Mouse (Mus musculus) right cerebral cortex, postnatal 25 days (tissue): ENCODE measurements at regions not wholly inside any gene's neighbourhood (a gene's known extent, or its start where the extent isn't known, plus 50 kb on each side); places are given as distances from the start of the nearest gene placed in this dataset.

Experiments used
- DNase-seq: peaks from one replicate; pipeline ENCODE4 v3.0.0; 2022

- DNase-seq = no peak
Measured at GRCm38 (mm10) chr14:110007159-110007558, 747.8 kb downstream of the Slitrk6 start.

- no peak for DNase-seq
Measured at GRCm38 (mm10) chr14:109985026-109985425, 769.9 kb downstream of the Slitrk6 start.

GRCm38 (mm10) chr14:109958008-109958407 is 796.9 kb downstream of the Slitrk6 start:
- DNase-seq = no peak

DNA sequence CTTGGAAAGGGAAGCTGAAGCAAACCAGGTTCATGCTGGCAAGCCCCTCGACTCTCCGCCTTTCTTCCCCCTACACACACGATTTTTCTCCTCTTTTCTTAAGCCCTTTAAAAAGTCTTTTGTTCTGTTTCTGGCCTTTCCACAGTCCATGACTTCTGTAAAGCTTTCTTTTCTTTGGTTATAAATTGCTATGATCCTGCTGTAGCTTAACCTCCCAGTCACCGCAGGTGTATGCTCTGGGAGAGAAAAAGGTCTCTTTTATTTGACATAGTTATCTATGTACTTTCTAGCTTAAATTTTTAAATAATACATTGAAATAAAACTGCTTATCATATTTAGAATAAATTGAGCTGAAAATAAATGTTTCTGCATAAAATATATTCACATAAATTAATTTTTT is 813.0 kb downstream of the Slitrk6 start:
- DNase-seq = no peak

- no peak for DNase-seq
Measured at GRCm38 (mm10) chr14:109941162-109941561, 813.8 kb downstream of the Slitrk6 start.

DNA sequence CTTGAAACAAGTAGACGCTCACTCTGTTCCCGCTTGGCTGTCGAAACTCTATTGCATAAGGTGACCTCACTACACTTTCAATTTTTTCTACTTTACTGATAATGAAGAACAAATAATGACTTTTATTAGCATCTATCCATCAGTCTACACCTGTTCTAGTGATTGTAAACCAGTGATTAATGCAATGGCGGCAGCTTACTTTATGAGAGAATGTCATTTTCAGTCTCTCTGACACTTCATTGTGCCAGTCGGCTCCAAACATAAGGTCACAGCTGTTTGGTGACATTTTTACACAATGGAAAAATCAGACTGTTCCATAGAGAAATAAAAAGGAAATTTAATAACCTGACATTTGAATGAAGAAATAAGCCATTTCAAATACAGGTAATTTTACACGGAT is 817.5 kb downstream of the Slitrk6 start:
- no peak for DNase-seq

DNA sequence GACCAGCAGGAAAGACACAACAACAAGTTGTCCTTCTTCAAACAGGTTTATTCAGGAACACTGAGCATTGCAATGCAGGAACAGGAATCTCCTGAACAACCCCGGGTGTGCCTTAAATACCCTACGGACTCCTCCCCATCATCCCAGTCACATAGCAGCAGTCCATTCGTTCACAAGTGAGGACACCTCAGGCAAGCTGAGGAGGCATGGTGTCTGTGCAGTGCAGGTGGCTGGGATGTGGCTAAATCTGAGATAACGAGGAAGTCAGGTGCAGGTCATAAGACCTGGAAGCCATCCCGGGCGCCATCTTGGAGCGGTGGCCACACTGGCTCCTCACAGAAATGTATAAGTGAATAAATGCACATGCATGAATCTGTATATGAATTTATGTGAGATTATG is 826.0 kb downstream of the Slitrk6 start:
- DNase-seq = no peak

DNA sequence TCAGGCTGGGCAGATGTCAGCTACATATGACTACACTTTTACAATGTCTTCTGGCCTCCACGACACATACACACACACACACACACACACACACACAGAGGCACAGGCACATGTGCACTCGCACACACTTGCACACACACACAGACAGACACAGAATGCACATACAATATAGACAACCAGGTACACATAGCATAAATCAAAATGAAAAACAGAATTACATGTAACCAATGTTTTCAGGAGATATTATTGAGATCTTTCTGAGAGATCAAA is 863.1 kb downstream of the Slitrk6 start:
- DNase-seq = no peak

GRCm38 (mm10) chr14:109891151-109891895 is 863.6 kb downstream of the Slitrk6 start:
- DNase-seq = no peak

DNA sequence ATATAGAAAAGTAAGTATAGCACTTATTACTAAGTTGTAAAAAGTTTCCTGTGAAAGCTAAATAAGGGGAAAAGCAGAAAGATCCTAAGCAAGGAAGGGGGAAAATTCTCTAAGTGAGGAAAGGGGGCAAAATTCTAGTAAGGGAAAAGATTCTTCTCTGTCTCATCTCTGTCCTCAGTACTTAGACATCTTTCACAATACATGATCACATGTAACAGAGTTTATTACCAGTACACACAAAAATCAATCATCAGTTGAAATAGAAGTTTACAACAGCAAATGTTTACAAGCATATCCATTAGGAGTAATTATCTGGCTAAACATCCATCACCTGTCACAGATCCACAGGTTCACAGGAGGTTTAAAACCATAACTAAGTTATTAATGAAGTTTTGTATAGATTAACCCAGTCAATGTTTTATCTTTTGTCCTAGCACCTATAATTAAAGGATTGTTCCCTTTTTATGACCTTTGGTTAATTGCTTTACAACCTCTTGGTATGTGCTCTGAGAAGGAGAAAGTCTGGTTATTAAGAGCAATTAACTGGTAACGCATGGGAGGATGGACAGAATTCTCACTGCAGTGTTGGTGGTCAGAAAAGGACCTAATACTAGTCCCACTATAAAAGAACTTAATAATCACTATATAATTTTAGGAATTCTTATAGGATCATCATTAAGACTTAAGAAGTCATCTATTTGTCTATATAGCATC is 877.8 kb downstream of the Slitrk6 start:
- no peak for DNase-seq

DNA sequence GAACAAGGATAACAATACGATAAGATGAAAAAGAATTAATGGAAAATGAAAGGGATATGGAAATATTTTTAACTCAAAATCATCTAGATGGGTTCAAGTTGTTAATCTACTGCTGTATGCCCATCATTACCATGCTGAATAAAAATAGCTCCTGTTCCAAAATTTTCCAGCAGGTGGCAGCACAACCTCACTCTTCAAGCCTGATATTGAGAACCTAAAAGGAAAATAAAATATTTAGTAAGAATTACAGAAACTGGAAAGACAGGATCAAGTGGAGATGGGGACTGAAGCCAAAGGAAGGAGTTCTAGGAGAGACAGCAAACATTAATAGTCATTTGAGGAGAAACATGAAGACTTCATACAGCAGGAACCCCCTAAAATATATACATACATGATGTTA is 880.7 kb downstream of the Slitrk6 start:
- peak; percentile 5 for DNase-seq

DNA sequence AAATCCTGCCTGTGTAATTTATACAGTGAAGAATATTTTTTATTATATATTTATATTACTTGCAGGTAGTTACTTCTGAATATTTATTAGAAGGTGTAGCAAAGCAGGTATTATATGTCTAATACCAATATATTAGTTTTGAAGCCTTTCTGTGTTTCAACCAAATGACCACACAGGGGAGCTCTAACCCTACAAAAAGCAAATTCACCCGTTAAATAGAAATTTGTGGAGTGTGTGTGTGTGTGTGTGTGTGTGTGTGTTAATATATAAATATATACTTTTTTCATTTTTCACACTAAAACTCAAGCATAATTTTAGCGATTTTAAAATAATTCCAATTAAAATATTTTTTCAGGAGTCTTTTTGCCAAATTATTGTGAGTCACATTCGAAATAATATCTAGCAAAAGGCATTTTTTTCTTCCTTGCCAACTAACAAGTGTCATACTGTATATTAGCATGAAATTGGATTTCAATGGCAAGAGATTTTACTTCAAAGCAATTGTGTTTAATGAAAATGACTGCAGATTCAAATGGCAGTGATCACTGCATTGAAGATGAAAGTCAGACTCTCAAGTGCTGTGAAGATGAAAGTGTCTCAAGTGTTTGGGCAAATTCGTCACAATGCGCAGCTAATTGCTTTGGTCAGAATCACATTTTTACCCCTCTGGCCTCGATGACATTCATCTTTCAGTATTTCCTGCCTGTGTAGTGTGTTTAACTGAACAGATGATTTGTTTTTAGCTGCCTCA is 914.4 kb downstream of the Slitrk6 start:
- DNase-seq = no peak

GRCm38 (mm10) chr14:109802522-109803126 is 888.7 kb upstream of the Slitrk1 start:
- DNase-seq = no peak

- DNase-seq = no peak
Measured at GRCm38 (mm10) chr14:109772246-109772645, 858.3 kb upstream of the Slitrk1 start.

DNA sequence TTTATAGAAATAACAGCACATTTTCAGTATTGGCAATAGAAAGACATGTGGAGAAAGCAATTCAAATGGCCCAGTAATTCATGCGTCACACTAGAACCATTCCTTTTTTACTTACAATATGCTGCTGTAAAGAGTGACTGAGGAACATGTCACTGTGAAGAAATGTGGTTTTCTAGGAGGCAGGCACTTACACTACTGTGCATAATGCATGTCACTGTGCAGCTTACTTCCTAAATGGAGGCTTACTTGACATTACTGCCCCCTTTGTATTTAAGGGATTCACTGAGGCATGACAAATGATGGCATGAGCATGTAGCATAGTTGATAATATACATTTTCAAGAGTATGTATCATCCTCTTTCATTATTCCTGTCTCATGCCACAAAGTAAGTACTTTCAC is 846.9 kb upstream of the Slitrk1 start:
- DNase-seq = no peak
